Mouse (Mus musculus): Measurements from ENCODE around the gene Gm49387.

DNA sequence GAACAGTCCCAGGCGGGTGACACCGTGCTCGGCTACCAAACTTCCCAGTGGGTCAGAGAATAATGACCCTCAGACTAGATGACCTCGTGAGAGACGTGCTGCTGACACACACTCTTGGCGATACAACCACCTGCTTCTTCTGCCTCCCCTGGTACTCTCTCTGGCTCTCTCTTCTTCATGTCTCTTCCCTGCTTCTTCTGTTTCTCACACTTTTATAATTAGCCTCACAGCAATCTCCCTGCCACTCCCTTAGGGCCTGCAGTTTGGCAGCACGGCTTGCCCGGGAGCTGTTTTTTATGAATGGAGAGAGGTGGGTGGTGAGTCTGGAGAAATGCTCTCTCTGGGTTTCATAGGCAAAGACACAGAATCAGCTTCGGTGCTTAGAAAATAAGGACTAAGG lies 64.8 kb downstream of the Gm49387 start:
- no peak for TF ChIP-seq POLR2A (IDR thresholded peaks at IDR 0.05; ENCODE audit: low read depth, low read length)
- no peak for TF ChIP-seq CTCF (IDR thresholded peaks at IDR 0.05; ENCODE audit: borderline replicate concordance, insufficient read depth, low read length)
